Mouse (Mus musculus): Measurements from ENCODE around the gene Zbtb37. TPM values are rescaled to one million over a fixed set of nuclear protein-coding genes. Genes with fewer than 3 reads are reported as not detected.

Gene Zbtb37
- polyA plus RNA-seq, 1 experiment from 2014 or later: 11.2 TPM

GRCm38 (mm10) chr1:160978071-160978735, 56.4 kb downstream of the Zbtb37 start, which contains the start of gene Serpinc1:
Serpinc1 (plus strand) TSS chr1:160978585.
- Histone ChIP-seq H3K9ac (ENCODE audit: low read depth, low read length) (no peak within 1 kb of the TSS), H3K27me3 (ENCODE audit: control insufficient read depth, insufficient read depth, low read length) (no peaks in the 10 kb centered on the region), H3K4me2 (no peak within 1 kb of the TSS), H3K4me3 (ENCODE audit: low read depth, low read length) (no peak within 1 kb of the TSS), H3K27ac (ENCODE audit: low read depth, low read length) (no peak within 1 kb of the TSS), H3K4me1 (ENCODE audit: control insufficient read depth, insufficient read depth, low read length) (no peaks in the 10 kb centered on the region), H3K9me3 (replicated peaks; ENCODE audit: control insufficient read depth, low read length) (no peaks in the 10 kb centered on the region), H3K36me3 (ENCODE audit: control insufficient read depth, insufficient read depth, low read length) (no peaks in the 10 kb centered on the region)
- WGBS (ENCODE audit: insufficient replicate concordance): 93% methylated on average over 4 of the region's 4 CpGs
- ATAC-seq (replicated peaks; ENCODE audit: insufficient number of reproducible peaks, low FRiP score, low TSS enrichment): no peak

DNA sequence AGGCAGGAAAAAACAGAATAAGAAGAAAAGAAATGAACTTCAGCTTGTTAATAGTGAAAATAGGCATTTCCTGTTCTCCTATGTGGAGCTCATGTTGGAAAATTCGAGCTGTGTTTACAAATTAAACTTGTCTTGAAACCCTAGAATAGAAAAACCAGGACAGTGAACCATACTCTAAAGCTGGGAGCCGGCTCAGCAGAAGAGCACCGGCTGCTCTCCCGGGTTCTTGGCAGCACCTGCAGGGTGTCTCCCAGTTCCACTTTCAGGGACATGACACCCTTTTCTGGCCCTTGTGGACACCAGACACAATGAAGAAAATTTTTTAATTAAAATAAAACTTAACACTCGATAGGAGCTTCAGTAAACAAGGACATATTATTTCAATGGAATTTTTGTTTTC, 66.0 kb downstream of the Zbtb37 start:
- no peak overlapping the region for H3K9ac ChIP-seq (ENCODE audit: low read depth, low read length)
- H3K4me1 ChIP-seq (ENCODE audit: control insufficient read depth, insufficient read depth, low read length): no peaks in the 10 kb centered on the region
- H3K27ac ChIP-seq (ENCODE audit: low read depth, low read length): no peak overlapping the region
- H3K4me3 ChIP-seq (ENCODE audit: low read depth, low read length): no peak overlapping the region
- 86% methylated on average over 5 of the region's 5 CpGs for WGBS (ENCODE audit: insufficient replicate concordance)
- H3K36me3 ChIP-seq (ENCODE audit: control insufficient read depth, insufficient read depth, low read length): peaks cover 8% of the 10 kb centered on the region; the same call in 1 of the 2 replicates
- no peaks in the 10 kb centered on the region for H3K27me3 ChIP-seq (ENCODE audit: control insufficient read depth, insufficient read depth, low read length)
- H3K9me3 ChIP-seq (replicated peaks; ENCODE audit: control insufficient read depth, low read length): no peaks in the 10 kb centered on the region
- H3K4me2 ChIP-seq: no peak overlapping the region
- ATAC-seq (replicated peaks; ENCODE audit: insufficient number of reproducible peaks, low FRiP score, low TSS enrichment): no peak

DNA sequence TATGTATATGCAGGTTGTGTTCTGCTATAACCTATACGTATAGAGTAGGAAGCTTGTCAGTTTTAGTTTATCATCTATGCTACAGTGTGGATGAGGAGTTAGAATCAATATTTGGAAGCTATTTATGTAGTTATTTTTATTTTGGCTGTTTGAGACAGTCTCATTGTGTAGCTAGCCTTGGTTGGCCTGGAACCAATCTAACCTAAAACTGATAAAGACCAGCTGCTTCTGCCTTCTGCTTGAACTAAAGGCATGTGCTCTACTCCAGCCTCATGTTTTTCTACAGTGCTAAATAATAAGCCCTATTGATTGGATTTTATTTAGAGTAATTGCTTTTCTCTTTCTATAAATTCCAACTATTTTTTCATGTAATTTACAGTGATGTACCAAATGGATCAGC, 67.4 kb downstream of the Zbtb37 start:
- peaks cover 16% of the 10 kb centered on the region for H3K36me3 ChIP-seq (ENCODE audit: control insufficient read depth, insufficient read depth, low read length)
- no peak overlapping the region for H3K27ac ChIP-seq (ENCODE audit: low read depth, low read length)
- no peak for ATAC-seq (replicated peaks; ENCODE audit: insufficient number of reproducible peaks, low FRiP score, low TSS enrichment)
- no peaks in the 10 kb centered on the region for H3K4me1 ChIP-seq (ENCODE audit: control insufficient read depth, insufficient read depth, low read length)
- H3K4me3 ChIP-seq (ENCODE audit: low read depth, low read length): no peak overlapping the region
- 86% methylated on average over 1 of the region's 1 CpGs for WGBS (ENCODE audit: insufficient replicate concordance)
- H3K9ac ChIP-seq (ENCODE audit: low read depth, low read length): no peak overlapping the region
- H3K4me2 ChIP-seq: no peak overlapping the region
- H3K9me3 ChIP-seq (replicated peaks; ENCODE audit: control insufficient read depth, low read length): no peaks in the 10 kb centered on the region
- no peaks in the 10 kb centered on the region for H3K27me3 ChIP-seq (ENCODE audit: control insufficient read depth, insufficient read depth, low read length)

DNA sequence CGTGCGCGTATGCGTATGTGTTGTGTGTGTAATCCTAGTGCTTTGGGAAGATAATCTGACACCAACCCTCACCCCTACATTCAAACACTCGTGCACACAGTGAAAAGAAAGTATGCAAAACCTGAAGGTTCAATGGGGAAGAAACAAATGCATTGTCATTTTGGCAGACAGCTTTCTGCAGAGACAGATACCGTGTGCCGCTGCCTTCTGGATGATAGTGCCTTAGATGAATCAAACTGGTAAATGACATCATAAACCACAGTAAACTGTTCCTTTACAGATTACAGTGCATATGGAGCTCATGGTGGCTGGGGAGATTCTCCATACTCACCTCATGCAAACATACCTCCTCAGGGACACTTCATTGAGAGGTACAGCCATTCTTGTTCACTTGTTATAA, 71.5 kb downstream of the Zbtb37 start:
- Histone ChIP-seq H3K9ac (ENCODE audit: low read depth, low read length) (no peak overlapping the region), H3K27me3 (ENCODE audit: control insufficient read depth, insufficient read depth, low read length) (no peaks in the 10 kb centered on the region), H3K4me2 (no peak overlapping the region), H3K36me3 (ENCODE audit: control insufficient read depth, insufficient read depth, low read length) (peaks cover 16% of the 10 kb centered on the region), H3K4me3 (ENCODE audit: low read depth, low read length) (no peak overlapping the region), H3K9me3 (replicated peaks; ENCODE audit: control insufficient read depth, low read length) (no peaks in the 10 kb centered on the region), H3K4me1 (ENCODE audit: control insufficient read depth, insufficient read depth, low read length) (no peaks in the 10 kb centered on the region), H3K27ac (ENCODE audit: low read depth, low read length) (no peak overlapping the region)
- no peak for ATAC-seq (replicated peaks; ENCODE audit: insufficient number of reproducible peaks, low FRiP score, low TSS enrichment)
- 96% methylated on average over 7 of the region's 7 CpGs for WGBS (ENCODE audit: insufficient replicate concordance)

Other genes with a start within 250 kb of the Zbtb37 start
- 53.5 and 58.1 TPM in 2 replicates for gene Rabgap1l, start 241.6 kb downstream of the Zbtb37 start, polyA plus RNA-seq (2014; fragmentation: Nextera tagmentation; extraction: Ambion mirVana)
- gene Rc3h1, start 128.4 kb downstream of the Zbtb37 start, polyA plus RNA-seq (2014; fragmentation: Nextera tagmentation; extraction: Ambion mirVana): 5.8 and 9.3 TPM in 2 replicates
- 1.2 and 2.4 TPM in 2 replicates for gene Serpinc1, start 56.3 kb downstream of the Zbtb37 start, polyA plus RNA-seq (2014; fragmentation: Nextera tagmentation; extraction: Ambion mirVana)
- 37.0 and 41.4 TPM in 2 replicates for gene Dars2, start 35.8 kb upstream of the Zbtb37 start, polyA plus RNA-seq (2014; fragmentation: Nextera tagmentation; extraction: Ambion mirVana)
- gene Cenpl, start 35.9 kb upstream of the Zbtb37 start, polyA plus RNA-seq (2014; fragmentation: Nextera tagmentation; extraction: Ambion mirVana): 22.3 and 24.8 TPM in 2 replicates
- 14.4 and 14.9 TPM in 2 replicates for gene Klhl20, start 96.7 kb upstream of the Zbtb37 start, polyA plus RNA-seq (2014; fragmentation: Nextera tagmentation; extraction: Ambion mirVana)
- 2.5 and 3.0 TPM in 2 replicates for gene Ankrd45, start 107.8 kb upstream of the Zbtb37 start, polyA plus RNA-seq (2014; fragmentation: Nextera tagmentation; extraction: Ambion mirVana)
- gene Tex50, start 124.5 kb upstream of the Zbtb37 start, polyA plus RNA-seq (2014; fragmentation: Nextera tagmentation; extraction: Ambion mirVana): 0.17 TPM in 1 of 2 replicates, not detected in the other
- gene Prdx6, start 216.4 kb upstream of the Zbtb37 start, polyA plus RNA-seq (2014; fragmentation: Nextera tagmentation; extraction: Ambion mirVana): 446 and 456 TPM in 2 replicates

Data from heart, embryonic 11.5 days (tissue).